Mouse (Mus musculus): ENCODE measurements around the gene Arhgef15.

DNA sequence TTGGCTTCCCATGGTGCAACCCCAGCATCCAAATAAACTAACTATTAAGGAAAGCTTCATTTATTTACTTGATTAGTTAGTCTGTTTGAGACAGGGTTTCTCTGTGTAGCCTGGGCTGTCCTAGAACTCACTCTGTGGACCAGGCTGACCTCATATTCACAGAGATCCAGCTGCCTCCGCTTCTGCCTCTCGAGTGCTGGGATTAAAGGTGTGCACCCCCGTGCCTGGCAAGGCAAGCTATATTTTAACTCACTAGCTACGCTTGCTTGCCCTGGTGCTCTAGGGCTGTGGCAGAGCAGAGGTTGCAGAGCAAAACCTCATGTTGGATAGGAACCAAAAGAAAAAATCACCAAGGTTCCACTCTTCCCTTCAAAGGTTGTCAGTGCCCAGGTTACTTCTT lies 16.8 kb downstream of the Arhgef15 start:
- TF ChIP-seq CTCF (IDR thresholded peaks at IDR 0.05; ENCODE audit: low read depth, low read length) (no peak), TAL1 (conservative IDR thresholded peaks at IDR 0.05; ENCODE audit: low read depth, low read length) (no peak)
